Mouse (Mus musculus): ENCODE measurements around the gene Hist1h2br. TPM values are rescaled to one million over a fixed set of nuclear protein-coding genes. Genes with fewer than 3 reads are reported as not detected.
A peak's percentile ranks its signal among the peaks of the same experiment; 100 is the strongest.
"Not testable (repeated sequence)": the region's sequence is repeated elsewhere in the genome, so short reads cannot be mapped to it uniquely, and the experiment has no call there.

Hist1h2br gene
- polyA plus RNA-seq, 1 experiment from 2014 or later: 34.3 TPM

DNA sequence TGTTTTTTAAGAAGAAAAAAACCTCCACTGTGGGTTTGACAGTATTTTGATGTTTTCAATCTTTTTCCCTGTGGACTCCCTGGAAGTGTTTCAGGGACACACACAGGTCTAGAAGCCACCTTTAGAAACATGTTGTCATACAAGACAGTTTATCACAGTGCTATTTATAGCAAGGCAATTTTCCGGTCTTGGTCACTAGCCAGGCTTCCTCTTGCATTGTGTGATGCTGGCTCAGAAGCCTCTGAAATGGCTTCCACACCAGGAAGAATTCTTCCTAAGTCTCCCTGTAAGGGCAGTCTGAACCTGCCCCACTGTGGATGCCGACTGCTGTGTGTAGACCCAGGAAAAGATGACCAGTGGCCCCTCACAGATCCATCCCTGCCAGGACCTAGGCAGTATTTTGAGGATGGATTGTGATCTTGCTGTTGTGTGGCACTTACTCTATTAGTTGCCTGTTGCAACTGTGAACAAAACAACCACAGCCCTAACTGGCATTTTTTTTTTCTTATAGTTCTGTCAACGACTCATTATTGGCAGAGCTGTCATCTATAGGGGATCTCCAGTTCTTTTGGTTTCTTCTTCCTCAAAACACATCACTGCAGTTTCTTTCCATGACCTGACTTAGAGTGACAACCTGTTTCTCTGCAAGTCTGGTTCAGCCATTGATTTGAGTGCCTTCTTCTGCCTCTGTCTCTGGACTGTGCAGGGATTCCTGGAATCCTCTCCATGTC, 18.8 kb downstream of the Hist1h2br start:
- Histone ChIP-seq H3K9ac (no peak overlapping the region), H3K4me1 (no peaks in the 10 kb centered on the region), H3K4me2 (no peak overlapping the region), H3K4me3 (no peak overlapping the region), H3K27me3 (no peaks in the 10 kb centered on the region), H3K27ac (no peak overlapping the region), H3K9me3 (no peaks in the 10 kb centered on the region), H3K36me3 (no peaks in the 10 kb centered on the region)
- WGBS: 65% methylated on average over 3 of the region's 3 CpGs
- ATAC-seq (ENCODE audit: insufficient number of reproducible peaks, insufficient read depth, low FRiP score, low TSS enrichment, low read depth): no peak

DNA sequence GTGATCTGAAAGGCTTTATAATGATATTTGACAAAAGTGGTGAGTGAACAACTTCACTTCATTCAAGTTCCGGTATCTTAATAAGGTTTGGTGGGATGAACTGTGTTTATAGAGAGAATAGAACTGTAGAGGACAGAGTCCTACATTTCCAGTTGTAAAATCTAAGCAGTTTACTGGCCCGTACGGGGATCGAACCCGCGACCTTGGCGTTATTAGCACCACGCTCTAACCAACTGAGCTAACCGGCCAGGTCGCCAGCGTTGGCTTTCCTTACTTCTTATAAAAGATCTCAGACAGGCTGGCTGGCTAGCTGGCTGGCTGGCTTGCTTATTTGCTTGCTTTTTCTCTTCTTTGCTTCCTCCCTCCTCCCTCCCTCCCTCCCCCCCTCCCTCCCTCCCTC, 21.6 kb downstream of the Hist1h2br start:
- 1% methylated on average over 11 of the region's 11 CpGs for WGBS
- H3K36me3 ChIP-seq: no peaks in the 10 kb centered on the region
- no peak for ATAC-seq (ENCODE audit: insufficient number of reproducible peaks, insufficient read depth, low FRiP score, low TSS enrichment, low read depth)
- no peak overlapping the region for H3K9ac ChIP-seq
- H3K4me1 ChIP-seq: 0 out of 2 replicates have a peak, but pooled peaks cover 4% of the 10 kb centered on the region
- H3K27ac ChIP-seq: no peak overlapping the region
- peak overlapping the region; percentile 60 for H3K4me2 ChIP-seq
- no peaks in the 10 kb centered on the region for H3K27me3 ChIP-seq
- H3K9me3 ChIP-seq: no peaks in the 10 kb centered on the region
- H3K4me3 ChIP-seq: peak overlapping the region; percentile 48

DNA sequence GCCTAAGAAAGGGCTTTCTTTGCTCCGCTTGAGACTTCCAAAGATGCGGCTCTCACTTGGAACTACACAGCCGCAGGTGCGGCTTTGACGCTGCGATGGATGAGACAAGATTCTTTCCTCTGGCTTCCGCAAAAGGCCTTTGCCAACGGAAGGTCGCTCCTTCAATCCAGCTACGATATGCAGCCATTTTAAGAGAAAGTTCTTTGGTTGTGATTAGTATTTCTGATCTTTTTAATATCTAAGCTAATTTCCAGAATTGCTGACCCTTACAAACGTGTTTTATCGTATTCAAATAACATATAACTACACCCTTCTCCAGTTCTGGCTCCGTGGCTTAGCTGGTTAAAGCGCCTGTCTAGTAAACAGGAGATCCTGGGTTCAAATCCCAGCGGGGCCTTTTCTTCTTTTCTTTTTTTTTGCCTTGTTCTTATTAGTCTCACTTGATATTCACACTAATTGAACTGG, 22.2 kb downstream of the Hist1h2br start:
- H3K36me3 ChIP-seq: no peaks in the 10 kb centered on the region
- 2% methylated on average over 15 of the region's 15 CpGs for WGBS
- peak overlapping the region; percentile 53; the same call in 1 of the 2 replicates for H3K9ac ChIP-seq
- H3K4me2 ChIP-seq: peak overlapping the region; percentile 60
- peak overlapping the region; percentile 48 for H3K4me3 ChIP-seq
- no peak overlapping the region for H3K27ac ChIP-seq
- H3K27me3 ChIP-seq: no peaks in the 10 kb centered on the region
- 0 out of 2 replicates have a peak, but pooled peaks cover 4% of the 10 kb centered on the region for H3K4me1 ChIP-seq
- no peak for ATAC-seq (ENCODE audit: insufficient number of reproducible peaks, insufficient read depth, low FRiP score, low TSS enrichment, low read depth)
- no peaks in the 10 kb centered on the region for H3K9me3 ChIP-seq

DNA sequence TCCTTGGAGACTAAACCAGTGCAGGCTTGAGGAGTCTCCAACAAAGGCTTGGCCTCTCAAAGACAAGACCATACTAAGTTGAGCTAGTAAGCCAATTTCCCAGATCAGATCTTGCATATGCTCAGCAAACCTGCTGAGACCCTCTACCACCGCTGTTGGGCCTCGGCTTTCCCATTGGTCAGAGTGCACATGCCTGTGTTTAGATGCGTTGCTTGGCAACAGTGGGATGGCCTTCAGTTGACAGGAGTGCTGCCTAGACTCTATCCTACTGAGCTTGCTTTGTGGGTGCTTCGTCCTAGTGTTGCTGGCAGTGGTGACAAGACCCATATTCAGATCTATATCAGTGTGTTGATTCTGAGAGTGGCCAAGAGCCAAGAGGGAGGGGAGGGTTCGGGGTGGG, 28.1 kb downstream of the Hist1h2br start:
- Histone ChIP-seq H3K9me3 (no peaks in the 10 kb centered on the region), H3K9ac (no peak overlapping the region), H3K27me3 (no peaks in the 10 kb centered on the region), H3K4me3 (no peak overlapping the region), H3K36me3 (no peaks in the 10 kb centered on the region), H3K4me1 (0 out of 2 replicates have a peak, but pooled peaks cover 4% of the 10 kb centered on the region), H3K4me2 (no peak overlapping the region), H3K27ac (no peak overlapping the region)
- WGBS: 16% methylated on average over 5 of the region's 5 CpGs
- ATAC-seq (ENCODE audit: insufficient number of reproducible peaks, insufficient read depth, low FRiP score, low TSS enrichment, low read depth): no peak

DNA sequence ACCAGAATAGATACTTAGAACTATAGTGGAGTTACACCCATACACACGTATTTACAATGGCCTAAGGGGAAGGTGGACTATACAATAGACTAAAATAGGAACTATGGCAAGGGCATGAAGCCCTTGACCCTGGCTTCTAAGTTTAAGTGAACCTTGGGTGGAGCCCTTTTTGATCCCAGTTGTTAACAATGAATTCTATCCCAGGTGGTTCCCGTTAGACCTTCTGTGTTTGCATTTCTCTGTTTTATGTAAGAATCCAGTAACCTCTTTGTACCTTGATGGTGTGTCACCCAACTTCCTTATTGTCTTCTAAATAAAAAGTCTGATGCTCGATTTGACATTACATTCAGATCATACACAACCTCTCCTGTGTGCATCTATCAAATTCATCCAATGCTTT, 32.0 kb downstream of the Hist1h2br start:
- not testable (repeated sequence) for H3K27ac ChIP-seq; ATAC-seq (ENCODE audit: insufficient number of reproducible peaks, insufficient read depth, low FRiP score, low TSS enrichment, low read depth); H3K27me3 ChIP-seq; H3K4me3 ChIP-seq; H3K4me2 ChIP-seq; H3K9ac ChIP-seq; H3K9me3 ChIP-seq; H3K4me1 ChIP-seq; H3K36me3 ChIP-seq
- WGBS: 77% methylated on average over 3 of the region's 3 CpGs

DNA sequence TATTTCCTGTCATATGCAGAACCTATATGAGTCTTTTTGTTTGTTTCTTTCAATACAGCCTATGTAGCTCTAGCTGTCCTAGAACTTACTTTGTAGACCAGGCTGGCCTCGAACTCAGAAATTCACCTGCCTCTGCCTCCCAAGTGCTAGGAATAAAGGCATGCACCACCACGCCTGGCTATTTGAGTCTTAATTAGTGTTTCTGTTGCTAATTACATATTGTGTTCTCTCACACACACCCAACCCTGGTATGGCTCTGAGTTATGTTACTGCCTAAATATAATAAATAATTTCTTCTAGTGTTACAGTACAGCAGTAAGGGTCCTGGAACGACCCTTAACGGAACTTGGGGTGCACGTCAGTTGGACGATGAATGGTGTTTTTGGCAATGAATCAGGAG, 47.2 kb downstream of the Hist1h2br start:
- Histone ChIP-seq H3K4me2 (no peak overlapping the region), H3K9ac (no peak overlapping the region), H3K4me3 (no peak overlapping the region), H3K9me3 (no peaks in the 10 kb centered on the region), H3K27ac (no peak overlapping the region), H3K4me1 (no peaks in the 10 kb centered on the region), H3K27me3 (no peaks in the 10 kb centered on the region), H3K36me3 (no peaks in the 10 kb centered on the region)
- ATAC-seq (ENCODE audit: insufficient number of reproducible peaks, insufficient read depth, low FRiP score, low TSS enrichment, low read depth): no peak
- 85% methylated on average over 6 of the region's 6 CpGs for WGBS

DNA sequence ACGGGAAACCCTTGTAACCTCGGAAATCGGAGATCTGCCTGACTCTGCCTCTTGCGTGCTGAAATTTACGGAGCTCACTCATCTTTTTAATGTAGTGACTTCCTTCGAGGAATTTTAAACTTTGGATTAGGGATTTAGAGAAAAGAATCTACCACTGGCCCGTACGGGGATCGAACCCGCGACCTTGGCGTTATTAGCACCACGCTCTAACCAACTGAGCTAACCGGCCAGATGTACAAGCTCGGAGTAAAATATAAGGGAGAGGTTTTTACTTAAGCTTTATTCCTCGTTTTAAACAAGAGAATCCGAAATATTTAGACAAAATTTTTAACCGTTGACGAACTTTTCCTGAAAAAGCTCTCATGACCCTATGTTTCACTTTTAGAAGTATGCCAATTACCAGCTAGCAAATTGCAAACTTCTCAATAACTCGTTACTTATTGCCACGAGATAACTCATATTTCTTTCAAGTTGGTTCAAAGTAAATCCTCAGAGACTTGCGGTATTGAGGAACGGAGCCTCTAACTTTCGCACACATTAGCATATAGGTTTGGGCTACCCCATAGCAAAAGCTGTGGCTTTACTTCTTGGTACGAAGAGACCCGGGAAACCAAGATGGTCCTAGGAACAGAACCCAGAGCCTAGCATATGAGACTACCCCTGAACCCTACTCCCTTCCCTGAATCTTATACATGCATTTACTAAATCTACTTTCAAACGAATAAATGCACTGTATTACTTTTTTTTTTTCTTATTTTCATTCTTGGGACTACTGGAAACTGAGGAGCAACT, 48.5 kb downstream of the Hist1h2br start:
- Histone ChIP-seq H3K27me3 (no peaks in the 10 kb centered on the region), H3K4me1 (no peaks in the 10 kb centered on the region), H3K9me3 (no peaks in the 10 kb centered on the region), H3K4me2 (peak overlapping the region; percentile 53), H3K4me3 (peak overlapping the region; percentile 35), H3K9ac (no peak overlapping the region), H3K27ac (no peak overlapping the region), H3K36me3 (no peaks in the 10 kb centered on the region)
- WGBS: 2% methylated on average over 27 of the region's 27 CpGs
- no peak for ATAC-seq (ENCODE audit: insufficient number of reproducible peaks, insufficient read depth, low FRiP score, low TSS enrichment, low read depth)

DNA sequence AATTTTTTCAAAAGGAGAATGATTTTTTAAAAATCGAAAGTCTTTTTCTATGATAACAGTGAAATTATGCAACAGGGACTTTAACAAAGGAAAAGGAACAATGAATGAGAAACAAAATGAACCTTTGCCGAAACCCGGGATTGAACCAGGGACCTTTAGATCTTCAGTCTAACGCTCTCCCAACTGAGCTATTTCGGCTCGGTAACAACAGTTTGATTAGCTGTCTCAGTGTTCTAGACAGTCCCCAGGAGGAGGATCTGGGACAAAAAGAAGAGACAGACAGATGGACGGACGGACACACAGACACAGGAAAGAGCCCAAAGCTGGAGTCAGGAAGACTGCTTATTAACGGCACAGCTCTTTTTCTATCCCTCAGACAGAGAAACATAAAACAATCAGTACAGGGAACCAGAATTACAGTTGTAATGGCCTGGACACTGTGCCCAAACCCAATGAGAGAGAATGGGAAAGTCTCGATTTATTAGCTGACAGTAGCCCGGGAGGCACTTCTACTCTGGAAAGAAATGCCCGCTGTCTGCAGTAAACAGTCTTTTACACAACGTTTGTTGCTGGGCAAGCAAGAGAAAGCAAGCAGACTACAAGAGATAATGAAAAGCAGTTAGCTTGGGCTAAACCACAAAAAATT, 49.3 kb downstream of the Hist1h2br start:
- Histone ChIP-seq H3K27me3 (no peaks in the 10 kb centered on the region), H3K4me1 (no peaks in the 10 kb centered on the region), H3K4me2 (peak overlapping the region; percentile 53), H3K9me3 (no peaks in the 10 kb centered on the region), H3K36me3 (no peaks in the 10 kb centered on the region), H3K27ac (no peak overlapping the region), H3K4me3 (peak overlapping the region; percentile 35), H3K9ac (no peak overlapping the region)
- ATAC-seq (ENCODE audit: insufficient number of reproducible peaks, insufficient read depth, low FRiP score, low TSS enrichment, low read depth): no peak
- WGBS: 2% methylated on average over 13 of the region's 13 CpGs

DNA sequence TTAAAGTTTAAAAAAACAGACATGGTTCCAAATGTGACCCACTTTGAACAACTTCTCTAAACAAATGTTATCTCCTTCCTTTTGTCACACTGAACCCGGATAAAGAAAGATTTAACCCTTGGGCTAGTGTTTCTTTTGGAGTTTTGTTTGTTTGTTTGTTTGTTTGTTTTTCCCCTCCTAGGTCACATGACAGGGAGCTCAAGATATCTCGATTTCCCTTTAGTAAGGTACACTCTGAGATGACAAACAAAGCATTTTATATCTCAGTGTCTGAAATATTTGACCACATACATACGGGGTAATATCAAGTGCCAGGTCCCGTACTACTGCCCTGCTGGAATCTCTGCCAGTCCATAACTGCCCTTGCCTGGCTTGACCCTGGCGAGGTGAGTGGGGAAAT, 49.9 kb downstream of the Hist1h2br start:
- Histone ChIP-seq H3K4me2 (peak overlapping the region; percentile 53), H3K27me3 (no peaks in the 10 kb centered on the region), H3K4me3 (peak overlapping the region; percentile 35), H3K36me3 (no peaks in the 10 kb centered on the region), H3K9ac (no peak overlapping the region), H3K9me3 (no peaks in the 10 kb centered on the region), H3K27ac (no peak overlapping the region), H3K4me1 (no peaks in the 10 kb centered on the region)
- no peak for ATAC-seq (ENCODE audit: insufficient number of reproducible peaks, insufficient read depth, low FRiP score, low TSS enrichment, low read depth)
- WGBS: 36% methylated on average over 5 of the region's 5 CpGs

DNA sequence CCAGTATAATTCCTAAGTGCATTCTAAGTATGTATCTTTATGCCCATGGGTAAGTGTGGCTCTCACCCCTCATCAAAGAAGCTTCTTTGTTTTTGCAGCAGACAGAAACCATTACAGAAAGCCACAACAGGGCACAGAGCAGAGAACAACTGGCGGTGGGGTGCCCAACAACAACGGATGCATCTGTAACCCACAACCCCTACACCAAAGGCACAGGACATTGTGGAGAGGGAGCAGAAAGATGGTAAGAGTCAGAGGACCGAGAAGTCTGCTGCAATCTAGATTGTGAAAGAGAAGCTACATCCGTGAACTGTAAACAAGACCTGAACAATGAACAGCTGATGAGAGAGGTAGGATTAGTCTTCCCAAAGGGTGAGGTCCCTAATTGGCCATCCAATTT, 51.0 kb downstream of the Hist1h2br start:
- 60% methylated on average over 4 of the region's 4 CpGs for WGBS
- H3K36me3 ChIP-seq: no peaks in the 10 kb centered on the region
- ATAC-seq (ENCODE audit: insufficient number of reproducible peaks, insufficient read depth, low FRiP score, low TSS enrichment, low read depth): no peak
- H3K9me3 ChIP-seq: no peaks in the 10 kb centered on the region
- no peak overlapping the region for H3K9ac ChIP-seq
- H3K4me2 ChIP-seq: no peak overlapping the region
- H3K27me3 ChIP-seq: no peaks in the 10 kb centered on the region
- no peaks in the 10 kb centered on the region for H3K4me1 ChIP-seq
- no peak overlapping the region for H3K27ac ChIP-seq
- H3K4me3 ChIP-seq: no peak overlapping the region
